Mouse (Mus musculus) thymus, postnatal 14 days (tissue): ENCODE results near the gene Klhl11.
A peak's percentile ranks its signal among the peaks of the same experiment; 100 is the strongest.

Source experiments
- DNase-seq: peaks from one replicate; pipeline ENCODE4 v3.0.0; 2021

The Klhl11 gene

GRCm38 (mm10) chr11:100472197-100472934 is at the start of gene Klhl11:
TSS of gene Klhl11 (minus strand) at chr11:100472741.
- DNase-seq, result peak; percentile 92

- DNase-seq, result no peak
Observed at GRCm38 (mm10) chr11:100520838-100521237, 48.3 kb upstream of the Klhl11 start.

GRCm38 (mm10) chr11:100519188-100519587 is 46.6 kb upstream of the Klhl11 start:
- DNase-seq, result no peak

- DNase-seq, result no peak
Observed at GRCm38 (mm10) chr11:100518188-100518591, 45.6 kb upstream of the Klhl11 start.

- no peak for DNase-seq
Observed at GRCm38 (mm10) chr11:100516291-100516690, 43.8 kb upstream of the Klhl11 start.

- DNase-seq, result no peak
Observed at GRCm38 (mm10) chr11:100515789-100516188, 43.2 kb upstream of the Klhl11 start.

- no peak for DNase-seq
Observed at GRCm38 (mm10) chr11:100515061-100515460, 42.5 kb upstream of the Klhl11 start.

- no peak for DNase-seq
Observed at GRCm38 (mm10) chr11:100513716-100514115, 41.2 kb upstream of the Klhl11 start.

- no peak for DNase-seq
Observed at GRCm38 (mm10) chr11:100512384-100512783, 39.8 kb upstream of the Klhl11 start.

- peak; percentile 20 for DNase-seq
Observed at GRCm38 (mm10) chr11:100510556-100510955, 38.0 kb upstream of the Klhl11 start.

- no peak for DNase-seq
Observed at GRCm38 (mm10) chr11:100505997-100506396, 33.5 kb upstream of the Klhl11 start.

GRCm38 (mm10) chr11:100504990-100505660 is 32.6 kb upstream of the Klhl11 start:
- no peak for DNase-seq

GRCm38 (mm10) chr11:100501321-100501720 is 28.8 kb upstream of the Klhl11 start:
- no peak for DNase-seq

- no peak for DNase-seq
Observed at GRCm38 (mm10) chr11:100500651-100501050, 28.1 kb upstream of the Klhl11 start.

- no peak for DNase-seq
Observed at GRCm38 (mm10) chr11:100500241-100500640, 27.7 kb upstream of the Klhl11 start.

- no peak for DNase-seq
Observed at GRCm38 (mm10) chr11:100493771-100494170, 21.2 kb upstream of the Klhl11 start.

- peak; percentile 10 for DNase-seq
Observed at GRCm38 (mm10) chr11:100490951-100491350, 18.4 kb upstream of the Klhl11 start.

GRCm38 (mm10) chr11:100485801-100486538 is 13.4 kb upstream of the Klhl11 start:
- peak; percentile 55 for DNase-seq

GRCm38 (mm10) chr11:100484461-100484860 is 11.9 kb upstream of the Klhl11 start:
- DNase-seq, result no peak

- DNase-seq, result no peak
Observed at GRCm38 (mm10) chr11:100479152-100479551, 6.6 kb upstream of the Klhl11 start.

GRCm38 (mm10) chr11:100476281-100476680 is 3.7 kb upstream of the Klhl11 start:
- DNase-seq, result no peak

- no peak for DNase-seq
Observed at GRCm38 (mm10) chr11:100472935-100473295, 374 bp upstream of the Klhl11 start.

- DNase-seq, result no peak
Observed at GRCm38 (mm10) chr11:100471352-100472196, 967 bp downstream of the Klhl11 start.
